Mouse (Mus musculus) thymus, postnatal 25 days (tissue): ENCODE results near the gene Corin.

Experiments used
- DNase-seq: peaks from one replicate; pipeline ENCODE4 v3.0.0; 2022

Corin gene

DNA sequence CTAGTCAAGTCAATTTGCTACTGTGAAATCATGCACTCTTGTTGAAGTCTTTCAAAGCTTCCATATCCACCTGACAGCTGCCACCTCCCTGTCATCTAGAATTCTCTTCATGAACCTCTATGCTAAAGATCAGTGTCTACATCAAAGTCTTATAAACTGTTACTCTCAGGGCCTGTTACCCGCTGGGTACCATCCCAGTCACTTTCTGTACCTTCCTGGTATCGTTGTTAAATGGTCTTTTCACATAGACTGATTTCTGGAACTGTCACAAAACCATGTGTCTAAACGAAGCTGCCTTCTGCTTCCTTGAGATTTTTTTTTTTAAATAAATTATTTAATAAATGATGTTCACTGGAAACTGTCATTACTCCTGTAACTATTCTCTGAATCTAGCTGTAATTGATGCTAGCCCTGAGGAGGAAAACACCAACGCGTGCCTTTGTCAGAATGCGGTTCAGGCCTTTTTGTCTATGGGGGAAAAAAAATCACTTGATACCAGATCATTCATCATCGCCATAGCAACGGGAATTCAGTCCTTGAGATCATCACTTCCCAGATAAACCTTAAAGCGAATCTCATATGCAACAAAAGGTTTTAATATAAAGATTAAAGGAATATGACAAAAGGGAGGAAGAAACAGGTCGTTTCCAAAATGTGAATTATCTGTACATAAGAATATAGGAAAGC, 205.7 kb downstream of the Corin start:
- DNase-seq = no peak

DNA sequence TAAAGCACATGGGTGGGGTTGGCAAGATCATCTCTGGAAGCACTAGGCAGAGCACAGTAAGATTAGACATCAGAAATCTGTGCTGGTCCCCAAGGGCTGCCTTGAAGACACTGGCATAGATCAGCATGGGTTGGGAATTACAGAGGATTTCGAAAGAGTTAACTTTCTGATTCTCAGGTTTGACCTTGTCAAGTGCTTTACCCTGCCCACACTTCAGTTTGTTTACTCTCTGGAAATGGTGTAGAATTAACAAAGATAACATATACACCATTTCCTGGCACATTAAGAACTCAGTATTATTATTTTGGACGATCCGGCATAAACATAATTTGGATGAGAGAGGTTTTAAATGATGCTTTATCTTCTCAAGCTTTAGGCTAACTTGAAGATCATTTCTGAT, 219.2 kb downstream of the Corin start:
- DNase-seq = no peak

DNA sequence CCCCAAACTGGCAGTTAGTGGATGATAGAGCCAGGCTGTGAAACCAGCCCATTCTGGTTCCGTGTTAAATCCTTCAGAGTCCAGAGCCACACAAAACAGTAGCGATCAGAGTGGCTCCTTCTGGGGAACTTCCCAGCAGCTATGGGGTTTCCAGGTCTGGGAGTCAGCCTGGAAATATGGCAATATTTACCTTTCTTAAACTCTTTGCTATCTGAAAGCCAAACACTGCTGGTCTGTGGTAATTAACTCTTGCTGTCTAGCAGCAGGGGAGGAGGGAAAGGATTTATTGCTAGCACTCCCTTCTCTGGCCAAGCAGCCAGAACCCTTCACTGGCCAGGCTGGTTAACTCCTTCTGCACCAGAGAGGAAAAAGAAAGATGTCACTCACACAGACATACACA, 221.4 kb downstream of the Corin start:
- no peak for DNase-seq

DNA sequence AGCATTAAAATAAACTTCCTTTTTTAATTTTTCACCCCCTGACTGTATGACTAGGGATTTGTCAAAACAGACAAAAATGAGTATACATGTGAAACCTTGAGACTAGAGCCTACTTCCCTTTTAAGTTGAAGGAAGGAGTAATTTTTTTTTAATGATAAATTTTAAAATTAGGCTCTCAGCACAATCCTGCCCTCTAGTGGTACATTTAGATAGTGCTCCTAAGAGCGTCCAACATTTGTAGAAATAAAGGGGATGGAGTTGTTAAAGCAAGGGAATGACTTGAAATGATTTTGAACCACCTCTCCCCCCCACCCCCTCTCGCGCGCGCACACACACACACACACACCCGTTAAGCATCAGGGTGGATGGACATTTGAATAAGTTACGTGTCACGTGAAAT, 234.6 kb downstream of the Corin start:
- DNase-seq = no peak

DNA sequence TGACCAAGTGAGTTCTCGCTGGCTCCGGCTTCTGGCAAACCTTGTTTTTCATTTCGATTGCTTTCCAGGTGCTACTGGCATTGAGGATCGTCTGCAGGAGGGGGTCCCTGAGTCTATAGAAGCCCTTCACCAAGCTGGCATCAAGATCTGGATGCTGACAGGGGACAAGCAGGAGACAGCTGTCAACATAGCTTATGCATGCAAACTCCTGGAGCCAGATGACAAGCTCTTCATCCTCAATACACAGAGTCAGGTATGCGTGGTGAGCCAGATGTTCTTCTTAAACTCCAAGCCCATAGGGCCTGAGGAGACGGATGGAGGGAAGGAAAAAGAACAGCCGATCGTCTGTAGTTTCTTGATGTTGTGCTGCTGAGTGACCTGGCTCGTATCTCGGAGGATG, 235.1 kb downstream of the Corin start:
- no peak for DNase-seq

DNA sequence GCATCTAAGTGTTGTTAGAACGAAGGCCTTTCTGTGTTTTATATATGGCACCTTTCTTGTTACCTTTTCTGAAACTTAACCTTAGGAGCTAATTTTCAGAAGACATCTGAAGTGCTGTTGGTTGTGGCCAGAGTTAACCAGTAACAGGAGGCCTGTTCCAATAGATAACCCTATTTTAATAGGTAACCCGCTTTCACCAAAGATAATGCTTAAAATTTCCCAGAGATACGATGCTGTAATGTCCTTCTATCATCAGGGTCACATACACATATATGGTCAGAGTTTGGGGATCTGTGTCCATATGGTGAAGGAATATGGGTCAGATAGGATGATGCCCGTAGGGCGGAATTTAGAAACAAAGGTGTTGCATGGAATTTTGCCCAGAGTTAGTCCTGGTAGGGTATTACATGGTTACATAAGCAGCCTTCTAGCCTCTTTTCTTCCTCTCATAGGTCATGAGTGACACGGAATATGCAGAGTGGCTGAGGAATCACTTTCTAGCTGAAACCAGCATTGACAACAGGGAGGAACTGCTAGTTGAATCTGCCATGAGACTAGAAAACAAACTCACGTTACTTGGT, 237.2 kb downstream of the Corin start:
- no peak for DNase-seq

DNA sequence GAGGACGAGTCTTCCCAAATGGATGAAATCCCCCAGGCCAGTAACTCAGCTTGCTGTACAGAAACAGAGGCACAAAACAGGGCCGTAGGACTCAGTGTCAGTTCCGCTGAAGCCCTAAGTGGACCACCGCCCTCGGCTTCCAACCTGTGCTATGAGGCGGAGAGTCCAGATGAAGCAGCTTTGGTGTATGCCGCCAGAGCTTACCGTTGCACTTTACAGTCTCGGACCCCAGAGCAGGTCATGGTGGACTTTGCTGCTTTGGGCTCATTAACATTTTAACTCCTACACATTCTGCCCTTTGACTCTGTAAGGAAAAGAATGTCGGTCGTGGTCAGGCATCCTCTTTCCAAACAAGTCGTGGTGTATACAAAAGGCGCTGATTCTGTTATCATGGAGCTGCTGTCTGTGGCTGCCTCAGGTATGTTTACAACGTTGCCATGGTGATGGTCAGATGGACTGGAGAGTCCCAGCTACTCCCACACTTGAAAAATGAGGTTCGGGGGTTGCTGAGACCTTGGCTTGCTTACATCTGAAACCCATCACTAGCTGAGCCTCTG, 240.0 kb downstream of the Corin start:
- DNase-seq = no peak

DNA sequence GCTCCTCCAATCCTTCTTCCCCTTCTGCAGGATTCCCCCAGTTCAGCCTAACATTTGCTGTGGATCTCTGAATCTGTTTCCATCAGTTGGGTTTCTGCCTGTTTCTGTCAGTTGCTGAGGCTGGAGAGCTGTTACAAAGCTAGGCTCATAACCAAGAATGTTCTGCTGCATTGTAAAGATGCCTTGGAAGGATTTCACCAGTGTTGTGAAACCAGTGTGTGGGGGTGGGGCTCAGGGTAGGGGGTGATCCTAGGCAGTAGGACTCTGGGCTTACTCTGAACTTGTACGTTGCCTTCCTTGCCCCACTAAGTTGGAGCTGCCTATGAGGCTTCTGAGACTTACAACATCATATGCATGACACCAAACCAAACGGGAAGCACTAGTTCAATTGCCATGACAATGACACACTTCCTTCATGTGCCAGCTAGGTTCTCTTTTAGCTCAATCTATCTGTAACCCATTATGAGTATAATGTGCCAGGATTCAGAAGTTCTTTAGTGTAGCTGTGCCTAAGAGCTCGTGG, 242.4 kb downstream of the Corin start:
- no peak for DNase-seq

DNA sequence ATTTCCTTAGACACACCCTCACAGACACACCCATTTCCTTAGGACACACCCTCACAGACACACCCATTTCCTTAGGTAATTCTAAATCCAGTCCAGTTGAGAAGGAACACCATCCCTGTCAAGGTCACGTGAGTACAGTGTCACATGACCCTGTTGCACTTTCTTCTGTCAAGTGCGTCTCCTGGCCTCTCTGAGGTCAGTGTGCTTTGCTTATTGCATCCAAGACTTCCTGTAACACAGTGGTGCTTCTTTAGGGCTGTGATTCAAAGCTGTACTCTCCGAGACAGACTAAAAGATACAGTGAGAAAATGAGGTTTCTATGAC, 245.0 kb downstream of the Corin start:
- no peak for DNase-seq

DNA sequence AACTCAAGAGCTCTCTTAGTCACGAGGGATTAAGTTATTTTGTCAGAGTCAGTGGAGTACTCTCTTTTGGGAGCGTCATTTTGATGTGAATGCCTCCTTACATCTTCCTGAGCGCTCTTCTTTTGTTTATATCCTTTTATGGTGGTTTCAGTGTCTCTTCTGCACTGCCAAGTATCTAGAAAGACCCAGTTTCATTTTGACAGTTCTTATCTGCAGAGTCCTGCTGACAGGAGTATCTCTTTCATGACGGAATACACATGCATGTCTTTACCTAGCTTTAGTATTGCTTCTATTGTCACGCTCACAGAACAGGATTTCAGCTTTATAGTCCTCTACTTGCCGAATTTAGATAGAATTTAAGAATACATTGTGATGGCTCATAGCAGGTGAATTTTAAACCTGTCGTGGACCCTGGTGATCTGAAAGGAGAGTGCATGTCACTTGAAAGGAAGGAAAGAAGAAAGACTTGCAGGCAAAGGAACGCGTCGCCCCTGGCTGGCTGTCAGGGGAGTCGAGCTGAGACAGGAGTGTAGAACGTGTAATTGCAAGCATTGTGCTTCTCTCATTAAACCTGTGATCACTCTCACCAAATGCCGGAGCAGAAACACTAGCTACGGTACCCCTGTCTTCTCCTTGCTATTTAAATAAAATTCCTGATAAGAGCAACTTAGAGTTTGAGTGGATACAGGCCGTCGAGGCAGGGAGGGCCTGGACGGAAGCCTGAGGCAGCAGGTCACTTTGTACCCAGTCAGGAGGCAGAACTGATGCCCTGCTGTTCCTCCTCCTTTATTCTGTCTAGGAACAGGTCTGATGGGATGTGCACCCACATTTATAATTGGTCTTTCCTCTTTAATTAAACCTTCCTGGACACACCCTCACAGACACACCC, 245.6 kb downstream of the Corin start:
- DNase-seq = no peak

DNA sequence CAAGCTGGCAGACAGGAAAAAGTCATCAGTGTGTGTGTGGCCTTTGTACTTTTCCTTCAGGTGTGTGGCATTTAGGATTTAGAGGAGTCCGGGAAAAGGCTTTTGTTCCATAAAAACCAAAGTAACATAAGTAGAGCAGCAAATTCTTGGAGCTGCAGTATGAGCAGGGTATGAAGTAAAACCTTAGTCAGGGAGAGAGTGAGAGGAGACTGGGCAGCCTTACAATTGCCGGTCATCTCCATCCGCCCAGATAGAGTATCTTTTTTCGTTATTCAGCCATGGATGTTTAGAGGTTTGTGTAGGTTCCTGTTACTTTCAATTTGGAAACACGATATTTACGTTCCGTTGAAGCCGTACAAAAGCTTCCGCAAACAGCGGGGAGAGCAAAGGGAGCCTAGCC, 247.2 kb downstream of the Corin start:
- no peak for DNase-seq

DNA sequence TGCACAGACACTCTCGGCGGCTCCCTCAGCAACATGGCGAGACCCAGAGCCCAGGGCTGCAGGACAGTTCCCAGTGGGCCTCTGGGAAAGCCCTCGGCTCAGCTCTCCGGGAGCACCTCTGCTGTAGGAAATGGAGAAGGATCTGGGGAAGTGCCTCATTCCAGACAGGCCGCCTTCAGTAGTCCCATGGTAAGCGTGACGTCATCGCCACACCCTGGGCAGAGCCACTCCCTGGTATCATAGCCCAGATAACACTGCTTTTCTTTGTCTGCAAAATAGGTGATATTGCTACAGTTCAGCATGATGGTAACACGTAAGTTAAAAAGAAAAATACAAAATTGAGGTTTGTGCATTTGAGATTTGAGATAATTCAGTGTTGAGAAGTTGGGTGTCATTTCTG, 249.3 kb downstream of the Corin start:
- no peak for DNase-seq

DNA sequence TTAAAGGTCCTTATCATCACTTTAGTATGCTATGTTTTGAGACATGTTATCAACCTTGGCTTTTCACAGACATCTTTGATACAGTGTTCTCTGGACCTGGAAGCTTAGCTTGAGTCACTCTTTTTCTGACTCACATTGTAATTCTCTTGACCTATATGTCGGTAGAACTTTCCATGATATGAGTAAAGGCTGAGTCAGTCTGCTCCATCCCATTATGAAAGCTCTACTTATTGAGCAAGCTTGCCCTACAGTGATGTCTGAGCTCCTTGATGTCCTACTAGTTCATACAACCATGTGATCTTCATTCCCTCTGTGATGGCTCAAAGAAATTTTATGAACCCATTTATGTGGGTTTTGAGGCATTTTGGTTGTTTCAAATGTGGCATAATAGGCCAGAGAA, 254.1 kb downstream of the Corin start:
- no peak for DNase-seq
